Comparison of ENCODE assay signal across 7 mouse cellular contexts in the genomic region with DNA sequence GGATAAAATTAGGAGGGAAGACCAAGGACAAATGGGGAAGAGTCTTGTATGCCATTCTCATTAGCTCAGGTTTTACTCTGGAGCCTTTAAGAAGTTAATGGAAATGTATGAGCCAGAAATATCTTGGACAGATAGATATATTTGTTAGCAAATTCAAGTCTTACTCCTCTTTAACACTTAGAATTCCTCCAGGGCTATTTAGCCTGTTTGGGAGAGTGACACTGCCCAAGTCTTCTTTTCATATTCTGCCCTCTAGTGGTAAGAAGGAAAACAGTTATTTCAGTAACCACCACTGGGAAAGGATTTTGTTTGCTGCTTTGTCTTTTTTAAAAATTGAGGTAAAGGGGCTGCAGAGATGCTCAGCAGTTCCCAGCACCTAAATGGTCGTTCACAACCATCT. TPM values are rescaled to one million over a fixed set of nuclear protein-coding genes. Genes with fewer than 3 reads are reported as not detected.
DNase-seq lines count a peak whose midpoint lies in the region; ATAC-seq and TF ChIP-seq lines count a peak whose summit lies in the region.

No protein-coding gene starts in this region.

- H3K27ac ChIP-seq in left cerebral cortex, adult 2 months: no peak overlapping the region

- TF ChIP-seq CTCF in left cerebral cortex, adult 2 months (IDR thresholded peaks at IDR 0.05): peak; percentile 90

- peak; percentile 36; the same call in 1 of the 2 replicates for ATAC-seq in granulocyte monocyte progenitor cell, adult 5-6 weeks (replicated peaks; ENCODE audit: poor library complexity, severe bottlenecking)

- intact Hi-C loops in left cerebral cortex, adult 2 months (cut with DNase I): loop anchor here (2.0 to 10.0 kb wide), 3 partner anchors 122 to 315 kb away; no protein-coding TSS in a partner anchor

- H3K4me3 ChIP-seq in left cerebral cortex, adult 2 months: no peak overlapping the region

- DNase-seq in left cerebral cortex, adult 2 months (ENCODE audit: extremely low spot score in 1 of 2, low spot score in 2 of 2): no peak
- DNase-seq in left cerebral cortex, adult 9 months (ENCODE audit: low spot score in 2 of 2): no peak
- peak; percentile 77 for DNase-seq in R1 (ENCODE audit: low read depth, low spot score)
- peak; percentile 84 for DNase-seq in retina, embryonic 14.5 days (ENCODE audit: low spot score)
- DNase-seq in cerebellum, adult 9-11 months: no peak
- DNase-seq in urinary bladder, adult 18-20 months (ENCODE audit: low spot score in 2 of 2): no peak

RNA-seq across cellular contexts. Expression of gene Taok1, which starts 21.9 kb away (rescaled TPM):
- 100 to 1,000 TPM; 105 TPM for total RNA-seq in left cerebral cortex, adult 2 months (2021)
- total RNA-seq in granulocyte monocyte progenitor cell, adult 5-6 weeks (2014; fragmentation: Nextera tagmentation): 22.9 and 23.6 TPM in 2 replicates
- 30.2 and 36.7 TPM in 2 replicates for total RNA-seq in granulocyte monocyte progenitor cell, adult 5-6 weeks (2017)

RNA-seq across cellular contexts. Expression of gene Nufip2, which starts 56.5 kb away (rescaled TPM):
- 10 to 100 TPM; 68.5 to 73.5 TPM for total RNA-seq in left cerebral cortex, adult 2 months (2021)
- 60.5 and 62.3 TPM in 2 replicates for total RNA-seq in granulocyte monocyte progenitor cell, adult 5-6 weeks (2014; fragmentation: Nextera tagmentation)
- total RNA-seq in granulocyte monocyte progenitor cell, adult 5-6 weeks (2017): 89.1 and 93.7 TPM in 2 replicates

Comparison
In these comparisons a context has a peak if more than half of its experiments do, and no peak if none do; other contexts are left out.
1. DNase-seq: peak in R1 (single experiment) and retina, embryonic 14.5 days (single experiment); none in left cerebral cortex, adult 2 months (0 of 2), left cerebral cortex, adult 9 months (0 of 2), cerebellum, adult 9-11 months (single experiment) and urinary bladder, adult 18-20 months (0 of 2).